Comparison of ENCODE assay signal across 27 mouse cellular contexts in genomic region chr8:119360686-119361295, GRCm38 (mm10). TPM values are rescaled to one million over a fixed set of nuclear protein-coding genes. Genes with fewer than 3 reads are reported as not detected.
A peak's percentile ranks its signal among the peaks of the same experiment; 100 is the strongest.
DNase-seq lines count a peak whose midpoint lies in the region; ATAC-seq lines count a peak whose summit lies in the region.
"Had no signal": no experiment of that assay in that cellular context is flagged by ENCODE, and none has a peak within 500 bp of the region (broad histone marks: within the 10 kb centered on the region; RNA-seq: fewer than 3 reads in every experiment).

No protein-coding gene starts in this region.

- 69% methylated on average over 8 of the region's 8 CpGs for WGBS in midbrain, embryonic 11.5 days
- 63% methylated on average over 7 of the region's 8 CpGs for WGBS in midbrain, embryonic 16.5 days

- no peaks in the 10 kb centered on the region for H3K36me3 ChIP-seq in midbrain, embryonic 11.5 days (ENCODE audit: control insufficient read depth, insufficient read depth, low read length)
- no peaks in the 10 kb centered on the region for H3K36me3 ChIP-seq in midbrain, embryonic 16.5 days (ENCODE audit: control insufficient read depth, insufficient read depth, low read length)
- H3K36me3 ChIP-seq: hindbrain, embryonic 13.5 days; limb, embryonic 10.5 days; liver, embryonic 15.5 days; midbrain, embryonic 15.5 days; neural tube, embryonic 13.5 days had no signal

- peak; percentile 44; the same call in 1 of the 2 replicates for ATAC-seq in midbrain, embryonic 11.5 days (ENCODE audit: low FRiP score)
- no peak for ATAC-seq in midbrain, embryonic 16.5 days
- no peak for ATAC-seq in megakaryocyte-erythroid progenitor cell, adult 5-6 weeks (replicated peaks; ENCODE audit: low FRiP score, low TSS enrichment, poor library complexity, severe bottlenecking)
- ATAC-seq: CD4-positive, CD25-positive, alpha-beta regulatory T cell, adult 4 months; forebrain, postnatal 0 days; inflammation-experienced regulatory T-cells, adult 6 months; midbrain, embryonic 15.5 days had no signal

- no peak overlapping the region for H3K27ac ChIP-seq in midbrain, embryonic 11.5 days (ENCODE audit: low read depth, low read length)
- no peak overlapping the region for H3K27ac ChIP-seq in midbrain, embryonic 16.5 days (ENCODE audit: low read length)
- H3K27ac ChIP-seq: heart, adult 2 months; hindbrain, embryonic 13.5 days; limb, embryonic 10.5 days; liver, embryonic 15.5 days; midbrain, embryonic 15.5 days; neural tube, embryonic 13.5 days had no signal

- no peaks in the 10 kb centered on the region for H3K4me1 ChIP-seq in midbrain, embryonic 11.5 days (ENCODE audit: control insufficient read depth, insufficient read depth, low read length)
- H3K4me1 ChIP-seq in midbrain, embryonic 16.5 days (ENCODE audit: control insufficient read depth, insufficient read depth, low read length), result no peaks in the 10 kb centered on the region
- H3K4me1 ChIP-seq: hindbrain, embryonic 13.5 days; liver, embryonic 15.5 days; midbrain, embryonic 15.5 days; neural tube, embryonic 13.5 days had no signal

- no peaks in the 10 kb centered on the region for H3K9me3 ChIP-seq in midbrain, embryonic 11.5 days (ENCODE audit: control insufficient read depth, low read length)
- no peaks in the 10 kb centered on the region for H3K9me3 ChIP-seq in midbrain, embryonic 16.5 days (replicated peaks; ENCODE audit: control insufficient read depth, low read length, poor library complexity, severe bottlenecking)
- H3K9me3 ChIP-seq: hindbrain, embryonic 13.5 days; limb, embryonic 10.5 days; liver, embryonic 15.5 days; midbrain, embryonic 15.5 days; neural tube, embryonic 13.5 days had no signal

- no peaks in the 10 kb centered on the region for H3K27me3 ChIP-seq in midbrain, embryonic 11.5 days (ENCODE audit: control insufficient read depth, insufficient read depth, low read length)
- H3K27me3 ChIP-seq in midbrain, embryonic 16.5 days (ENCODE audit: control insufficient read depth, insufficient read depth, low read depth, low read length), result no peaks in the 10 kb centered on the region
- H3K27me3 ChIP-seq: hindbrain, embryonic 13.5 days; liver, embryonic 15.5 days; midbrain, embryonic 15.5 days; neural tube, embryonic 13.5 days had no signal

- H3K4me2 ChIP-seq in midbrain, embryonic 11.5 days, result no peak overlapping the region
- H3K4me2 ChIP-seq in midbrain, embryonic 16.5 days (ENCODE audit: low read length), result no peak overlapping the region
- H3K4me2 ChIP-seq: hindbrain, embryonic 13.5 days; liver, embryonic 15.5 days; midbrain, embryonic 15.5 days; neural tube, embryonic 13.5 days had no signal

- no peak overlapping the region for H3K9ac ChIP-seq in midbrain, embryonic 11.5 days (ENCODE audit: low read length)
- H3K9ac ChIP-seq in midbrain, embryonic 16.5 days (ENCODE audit: low read depth, low read length), result no peak overlapping the region
- H3K9ac ChIP-seq: forebrain, postnatal 0 days; hindbrain, embryonic 13.5 days; liver, embryonic 15.5 days; midbrain, embryonic 15.5 days; neural tube, embryonic 13.5 days had no signal

- no peak overlapping the region for H3K4me3 ChIP-seq in midbrain, embryonic 11.5 days (ENCODE audit: low read depth, low read length)
- H3K4me3 ChIP-seq in midbrain, embryonic 16.5 days (ENCODE audit: low read depth, low read length), result no peak overlapping the region
- H3K4me3 ChIP-seq: heart, adult 2 months; hindbrain, embryonic 13.5 days; limb, embryonic 10.5 days; liver, embryonic 15.5 days; midbrain, embryonic 15.5 days; myocyte; neural tube, embryonic 13.5 days had no signal

- peak; percentile 26 for DNase-seq in adrenal gland, postnatal 14 days
- no peak for DNase-seq in adrenal gland, postnatal 10 days
- DNase-seq in midbrain, embryonic 11.5 days (ENCODE audit: low spot score, missing footprints), result no peak
- peak; percentile 47 for DNase-seq in lung, postnatal 36 days
- DNase-seq in urinary bladder, postnatal 25 days (ENCODE audit: low spot score), result no peak
- DNase-seq: cerebellum, adult 9-10 months; forebrain, postnatal 0 days; gastrocnemius, postnatal 36 days; heart, adult 2 months; heart, postnatal 36 days; kidney, adult 8-10 months; kidney, postnatal 14 days; liver; retina, postnatal 1 day; right cerebral cortex, postnatal 25 days; spleen, adult 18-20 months; thymus, postnatal 25 days had no signal

RNA-seq across cellular contexts. Expression of gene Hsbp1, which starts 16.5 kb away (rescaled TPM):
- 160 and 163 TPM in 2 replicates for total RNA-seq in adrenal gland, postnatal 14 days (2021)
- 100 to 1,000 TPM; 168 to 176 TPM for total RNA-seq in adrenal gland, postnatal 10 days (2021)
- polyA plus RNA-seq in midbrain, embryonic 11.5 days (2014; fragmentation: Nextera tagmentation; extraction: Ambion mirVana), result 370 and 374 TPM in 2 replicates
- polyA plus RNA-seq in midbrain, embryonic 16.5 days (2015; fragmentation: Nextera tagmentation; extraction: Ambion mirVana), result 860 and 970 TPM in 2 replicates
- total RNA-seq in megakaryocyte-erythroid progenitor cell, adult 5-6 weeks (2014; fragmentation: Nextera tagmentation), result 89.2 and 116 TPM in 2 replicates
- total RNA-seq in megakaryocyte-erythroid progenitor cell, adult 5-6 weeks (2017), result 103 and 110 TPM in 2 replicates

RNA-seq across cellular contexts. Expression of gene Mlycd, which starts 33.9 kb away (rescaled TPM):
- total RNA-seq in adrenal gland, postnatal 14 days (2021), result 58.0 and 66.5 TPM in 2 replicates
- total RNA-seq in adrenal gland, postnatal 10 days (2021), result 10 to 100 TPM; 69.7 to 86.6 TPM
- 11.3 and 11.6 TPM in 2 replicates for polyA plus RNA-seq in midbrain, embryonic 11.5 days (2014; fragmentation: Nextera tagmentation; extraction: Ambion mirVana)
- 13.9 and 15.0 TPM in 2 replicates for polyA plus RNA-seq in midbrain, embryonic 16.5 days (2015; fragmentation: Nextera tagmentation; extraction: Ambion mirVana)
- total RNA-seq in megakaryocyte-erythroid progenitor cell, adult 5-6 weeks (2014; fragmentation: Nextera tagmentation), result 5.9 and 9.0 TPM in 2 replicates
- total RNA-seq in megakaryocyte-erythroid progenitor cell, adult 5-6 weeks (2017), result 5.8 and 6.2 TPM in 2 replicates

Comparison
In these comparisons a context has a peak if more than half of its experiments do, and no peak if none do; other contexts are left out.
1. DNase-seq: peak in adrenal gland, postnatal 14 days (single experiment) and lung, postnatal 36 days (single experiment); none in adrenal gland, postnatal 10 days (single experiment), midbrain, embryonic 11.5 days (single experiment) and urinary bladder, postnatal 25 days (single experiment).